Mouse (Mus musculus) erythroblast, embryonic 14.5 days (primary cell): ENCODE data around the gene Rpl19.

Experiments
- GATA1 ChIP-seq: IDR thresholded peaks from 2 replicates; pipeline ENCODE4 v1.6.1; 2012; ENCODE audit warnings: low read length, inconsistent platforms, mixed read lengths
- TAL1 ChIP-seq: IDR thresholded peaks from 3 replicates; pipeline ENCODE4 v1.6.1; 2012; ENCODE audit warnings: low read length, inconsistent platforms, mixed read lengths

- TF ChIP-seq TAL1: no peak
- no peak for TF ChIP-seq GATA1
Measured at GRCm38 (mm10) chr11:98052989-98053834, 26.7 kb downstream of the Rpl19 start, which contains the start of gene Stac2.
